In the genomic region with DNA sequence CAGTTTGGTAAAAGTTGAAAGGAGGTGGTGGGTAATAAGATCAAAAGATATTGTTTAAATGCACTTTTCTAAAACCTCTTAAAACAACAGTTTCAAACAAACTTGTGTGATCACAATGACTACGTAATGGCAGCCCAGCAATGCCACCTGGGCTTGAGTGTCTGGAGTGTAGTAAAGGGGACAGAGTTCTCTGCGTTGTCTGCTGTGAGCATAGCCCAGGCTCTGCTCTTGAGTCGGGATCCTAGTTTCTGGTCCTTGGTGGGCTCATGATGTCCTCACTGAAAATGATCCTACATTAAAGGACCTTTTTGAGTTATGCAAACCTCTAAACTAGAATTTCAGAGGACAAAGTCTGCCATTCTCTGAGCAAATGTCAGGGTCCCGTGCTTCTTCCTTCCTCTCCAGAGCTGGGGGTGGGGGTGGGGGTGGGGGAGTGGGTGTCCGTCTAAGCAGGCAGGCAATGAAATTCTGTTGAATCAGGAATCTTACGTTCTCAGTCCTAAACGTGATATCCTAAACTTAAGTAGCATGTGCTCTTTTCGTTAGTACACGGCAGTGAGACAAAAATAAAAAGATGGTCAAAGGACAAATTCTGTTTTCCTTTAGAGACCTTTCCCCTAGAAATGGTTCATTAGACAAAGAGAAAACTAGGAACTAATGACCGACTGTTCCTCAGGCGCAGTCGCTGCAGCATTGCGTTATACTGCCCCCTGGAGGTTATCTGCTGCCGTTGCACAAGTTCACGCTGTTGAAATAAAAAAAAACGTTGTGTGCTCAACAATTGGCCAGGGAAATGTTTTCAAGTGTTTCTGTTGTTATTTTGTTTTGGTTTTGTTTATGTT, we compare ENCODE assay signal across 8 mouse cellular contexts. TPM values are rescaled to one million over a fixed set of nuclear protein-coding genes. Genes with fewer than 3 reads are reported as not detected.
DNase-seq lines count a peak whose midpoint lies in the region; ATAC-seq and TF ChIP-seq lines count a peak whose summit lies in the region.

No protein-coding gene starts in this region.

- TF ChIP-seq CTCF in left cerebral cortex, adult 2 months (IDR thresholded peaks at IDR 0.05) = peak; percentile 96

- intact Hi-C loops in left cerebral cortex, adult 2 months (cut with DNase I) = loop anchor here (1.0 to 5.0 kb wide), 2 partner anchors 286 to 336 kb away; no protein-coding TSS in a partner anchor
- intact Hi-C loops in left cerebral cortex, postnatal 36 days (cut with DNase I) = loop anchor here (10.0 kb wide), 1 partner anchor 189 kb away; a partner anchor contains a TSS

- H3K36me3 ChIP-seq in forebrain, embryonic 10.5 days (replicated peaks) = no peaks in the 10 kb centered on the region
- no peaks in the 10 kb centered on the region for H3K36me3 ChIP-seq in hindbrain, embryonic 12.5 days

- H3K4me1 ChIP-seq in forebrain, embryonic 10.5 days = peaks cover 5% of the 10 kb centered on the region
- H3K4me1 ChIP-seq in hindbrain, embryonic 12.5 days = 0 out of 2 replicates have a peak, but pooled peaks cover 4% of the 10 kb centered on the region

- H3K4me2 ChIP-seq in hindbrain, embryonic 12.5 days (replicated peaks) = peak overlapping the region; percentile 54

- peak; percentile 81 for ATAC-seq in hindbrain, embryonic 12.5 days (ENCODE audit: low FRiP score)

- peak overlapping the region; percentile 30; the same call in 1 of the 2 replicates for H3K4me3 ChIP-seq in left cerebral cortex, adult 2 months
- peak overlapping the region; percentile 46 for H3K4me3 ChIP-seq in forebrain, embryonic 10.5 days
- H3K4me3 ChIP-seq in hindbrain, embryonic 12.5 days = peak overlapping the region; percentile 21

- H3K27ac ChIP-seq in left cerebral cortex, adult 2 months = no peak overlapping the region
- peak overlapping the region; percentile 77 for H3K27ac ChIP-seq in forebrain, embryonic 10.5 days
- no peak overlapping the region for H3K27ac ChIP-seq in hindbrain, embryonic 12.5 days

- no peaks in the 10 kb centered on the region for H3K27me3 ChIP-seq in forebrain, embryonic 10.5 days (ENCODE audit: poor library complexity, severe bottlenecking)
- H3K27me3 ChIP-seq in hindbrain, embryonic 12.5 days = peaks cover 4% of the 10 kb centered on the region; the same call in 1 of the 2 replicates

- peak overlapping the region; percentile 28 for H3K9ac ChIP-seq in hindbrain, embryonic 12.5 days

- H3K9me3 ChIP-seq in forebrain, embryonic 10.5 days = no peaks in the 10 kb centered on the region
- H3K9me3 ChIP-seq in hindbrain, embryonic 12.5 days (replicated peaks) = no peaks in the 10 kb centered on the region

- DNase-seq in left cerebral cortex, adult 2 months (ENCODE audit: extremely low spot score in 1 of 2, low spot score in 2 of 2) = peak; percentile 60 to 69
- DNase-seq in left cerebral cortex, postnatal 36 days (ENCODE audit: low spot score in 2 of 2) = no peak
- peak; percentile 55 for DNase-seq in brain, embryonic 18.5 days (ENCODE audit: low read depth, low spot score)
- DNase-seq in forebrain, embryonic 10.5 days (ENCODE audit: extremely low spot score, low spot score) = peak; percentile 49
- DNase-seq in layer of hippocampus, postnatal 25 days (ENCODE audit: extremely low spot score in 1 of 2, low spot score in 1 of 2) = peak; percentile 29 to 64
- DNase-seq in lung, postnatal 4 days = peak; percentile 58 to 70
- DNase-seq in right cerebral cortex, postnatal 25 days = peak; percentile 23

- 11% methylated on average over 16 of the region's 16 CpGs for WGBS in forebrain, embryonic 10.5 days
- WGBS in hindbrain, embryonic 12.5 days = 8% methylated on average over 16 of the region's 16 CpGs

RNA-seq across cellular contexts. Expression of a gene that starts 24.5 kb away (rescaled TPM):
- 10 to 100 TPM; 94.8 TPM for total RNA-seq in left cerebral cortex, adult 2 months (2021)
- 100 to 1,000 TPM in 1 of 2 experiments, 10 to 100 TPM in 1; 89.1 to 105 TPM for total RNA-seq in left cerebral cortex, postnatal 36 days (2021)
- polyA plus RNA-seq in forebrain, embryonic 10.5 days (2016; fragmentation: Nextera tagmentation; extraction: Ambion mirVana) = 7.8 and 7.9 TPM in 2 replicates
- polyA plus RNA-seq in hindbrain, embryonic 12.5 days (2016; fragmentation: Nextera tagmentation; extraction: Ambion mirVana) = 16.7 and 20.5 TPM in 2 replicates
- 10 to 100 TPM; 77.5 to 85.6 TPM for total RNA-seq in layer of hippocampus, postnatal 25 days (2021)

Comparison
In these comparisons a context has a peak if more than half of its experiments do, and no peak if none do; other contexts are left out.
1. DNase-seq: peak in left cerebral cortex, adult 2 months (2 of 2), brain, embryonic 18.5 days (single experiment), forebrain, embryonic 10.5 days (single experiment), layer of hippocampus, postnatal 25 days (2 of 2), lung, postnatal 4 days (2 of 2) and right cerebral cortex, postnatal 25 days (single experiment); none in left cerebral cortex, postnatal 36 days (0 of 2).
2. Peak in every context shown above with its lines, with median percentiles within 50 percentile points of each other: H3K4me3 ChIP-seq.